Mouse (Mus musculus) kidney, adult 2 months (tissue): ENCODE measurements around the gene Prmt3. TPM values are rescaled to one million over a fixed set of nuclear protein-coding genes. Genes with fewer than 3 reads are reported as not detected.

Experiments used
- DNase-seq: peaks from one replicate; pipeline ENCODE4 v3.0.0; 2021
- H3K27ac ChIP-seq: fragments of 200-500 bp; 2 replicates; pipeline ENCODE4 v1.5.1; 2012; ENCODE audit warnings: low read depth, low read length, control low read depth, inconsistent platforms; ENCODE audit not compliant: insufficient read depth
- H3K27me3 ChIP-seq: fragments of 200-500 bp; replicated peaks from 2 replicates; pipeline ENCODE4 v1.6.1; 2012; ENCODE audit warnings: mild to moderate bottlenecking, moderate library complexity, low read length, inconsistent platforms; ENCODE audit not compliant: control insufficient read depth, insufficient read depth
- H3K36me3 ChIP-seq: fragments of 200-500 bp; 2 replicates; pipeline ENCODE4 v1.6.1; 2012; ENCODE audit warnings: mild to moderate bottlenecking, moderate library complexity, low read length, inconsistent platforms; ENCODE audit not compliant: control insufficient read depth, insufficient read depth
- H3K4me1 ChIP-seq: fragments of 200-500 bp; 2 replicates; pipeline ENCODE4 v1.6.1; 2011; ENCODE audit warnings: low read length; ENCODE audit not compliant: control insufficient read depth, insufficient read depth
- H3K4me3 ChIP-seq: fragments of 200-500 bp; 2 replicates; pipeline ENCODE4 v1.5.1; 2011; ENCODE audit warnings: mild to moderate bottlenecking, low read depth, low read length, control low read depth; ENCODE audit not compliant: insufficient read depth
- CTCF ChIP-seq: fragments of 200-500 bp; conservative IDR thresholded peaks from 2 replicates; pipeline ENCODE4 v1.5.1; 2011; ENCODE audit warnings: low read depth, mild to moderate bottlenecking, control low read depth, low read length, moderate library complexity, mixed read lengths; ENCODE audit not compliant: insufficient read depth, insufficient read length
- POLR2A ChIP-seq: fragments of 200-500 bp; IDR thresholded peaks from one replicate; pipeline ENCODE4 v1.6.1; 2011; ENCODE audit warnings: low read depth, low read length, control low read depth
- WGBS: fragments of 180-500 bp; shearing (Covaris S2); methylation state at CpG from one replicate; pipeline ENCODE4 v1.1.7; 2018; 5-methylcytosine and 5-hydroxymethylcytosine counted together
- polyA plus RNA-seq: library from polyadenylated mRNA; depleted of rRNA; stranded (reverse); fragments of >200 nt; gene quantifications from 2 replicates; pipeline ENCODE4 v1.2.3, GENCODE M21; 2012

The Prmt3 gene
- polyA plus RNA-seq, 1 experiment = 12.1 TPM

- Histone ChIP-seq H3K4me3 (no peak overlapping the region), H3K36me3 (peaks cover 3% of the 10 kb centered on the region), H3K27me3 (no peaks in the 10 kb centered on the region), H3K27ac (no peak overlapping the region), H3K4me1 (no peaks in the 10 kb centered on the region)
- 59% methylated on average over 1 of the region's 1 CpGs for WGBS
- DNase-seq = no peak
- TF ChIP-seq POLR2A = no peak
- no peak for TF ChIP-seq CTCF
These were observed 19.0 kb downstream of the Prmt3 start for GRCm38 (mm10) chr7:49797171-49797570.

- no peaks in the 10 kb centered on the region for H3K4me1 ChIP-seq
- no peaks in the 10 kb centered on the region for H3K27me3 ChIP-seq
- whole genome bisulfite sequencing = 92% methylated on average over 6 of the region's 6 CpGs
- H3K27ac ChIP-seq = no peak overlapping the region
- no peak overlapping the region for H3K4me3 ChIP-seq
- no peak for DNase-seq
- H3K36me3 ChIP-seq = peaks cover 2% of the 10 kb centered on the region; the same call in 1 of the 2 replicates
- TF ChIP-seq POLR2A (no peak), CTCF (no peak)
These were observed 25.4 kb downstream of the Prmt3 start for GRCm38 (mm10) chr7:49803511-49803910.

- DNase-seq = no peak
- Histone ChIP-seq H3K36me3 (peaks cover 2% of the 10 kb centered on the region; the same call in 1 of the 2 replicates), H3K4me1 (no peaks in the 10 kb centered on the region), H3K27ac (no peak overlapping the region), H3K4me3 (no peak overlapping the region), H3K27me3 (no peaks in the 10 kb centered on the region)
- 66% methylated on average over 5 of the region's 5 CpGs for WGBS
- no peak for TF ChIP-seq POLR2A
- TF ChIP-seq CTCF = no peak
These were observed 26.6 kb downstream of the Prmt3 start for GRCm38 (mm10) chr7:49804638-49805165.

GRCm38 (mm10) chr7:49805618-49806017, 27.5 kb downstream of the Prmt3 start:
- no peaks in the 10 kb centered on the region for H3K27me3 ChIP-seq
- H3K36me3 ChIP-seq = peaks cover 2% of the 10 kb centered on the region; the same call in 1 of the 2 replicates
- no peak for TF ChIP-seq POLR2A
- no peak for TF ChIP-seq CTCF
- no peak overlapping the region for H3K4me3 ChIP-seq
- 48% methylated on average over 3 of the region's 3 CpGs for WGBS
- DNase-seq = no peak
- no peaks in the 10 kb centered on the region for H3K4me1 ChIP-seq
- no peak overlapping the region for H3K27ac ChIP-seq

- no peak overlapping the region for H3K27ac ChIP-seq
- H3K36me3 ChIP-seq = peaks cover 2% of the 10 kb centered on the region; the same call in 1 of the 2 replicates
- DNase-seq = no peak
- H3K27me3 ChIP-seq = no peaks in the 10 kb centered on the region
- H3K4me3 ChIP-seq = no peak overlapping the region
- WGBS = 83% methylated on average over 9 of the region's 9 CpGs
- H3K4me1 ChIP-seq = no peaks in the 10 kb centered on the region
- TF ChIP-seq CTCF = no peak
- no peak for TF ChIP-seq POLR2A
These were observed 29.0 kb downstream of the Prmt3 start for GRCm38 (mm10) chr7:49807093-49807682.

GRCm38 (mm10) chr7:49807846-49808622, 29.9 kb downstream of the Prmt3 start:
- Histone ChIP-seq H3K27me3 (no peaks in the 10 kb centered on the region), H3K4me3 (no peak overlapping the region), H3K27ac (no peak overlapping the region), H3K36me3 (no peaks in the 10 kb centered on the region), H3K4me1 (no peaks in the 10 kb centered on the region)
- WGBS = 86% methylated on average over 17 of the region's 17 CpGs
- no peak for DNase-seq
- no peak for TF ChIP-seq CTCF
- no peak for TF ChIP-seq POLR2A

- 89% methylated on average over 6 of the region's 6 CpGs for WGBS
- DNase-seq = no peak
- Histone ChIP-seq H3K4me1 (no peaks in the 10 kb centered on the region), H3K36me3 (no peaks in the 10 kb centered on the region), H3K4me3 (no peak overlapping the region), H3K27me3 (no peaks in the 10 kb centered on the region), H3K27ac (no peak overlapping the region)
- no peak for TF ChIP-seq CTCF
- TF ChIP-seq POLR2A = no peak
These were observed 31.0 kb downstream of the Prmt3 start for GRCm38 (mm10) chr7:49809100-49809499.
